Mouse (Mus musculus) neural tube, embryonic 11.5 days (tissue): Measurements from ENCODE around the gene Rfx8. TPM values are rescaled to one million over a fixed set of nuclear protein-coding genes. Genes with fewer than 3 reads are reported as not detected.
"Not testable (repeated sequence)": the region's sequence is repeated elsewhere in the genome, so short reads cannot be mapped to it uniquely, and the experiment has no call there.

Source experiments
- ATAC-seq: fragments of 200-750 bp; cut with Nextera tagmentation; 2 replicates; pipeline ENCODE4 v1.8.0; 2017; ENCODE audit warnings: moderate number of reproducible peaks, mild to moderate bottlenecking, moderate TSS enrichment, moderate library complexity; ENCODE audit not compliant: insufficient read depth, low FRiP score, low TSS enrichment
- DNase-seq: peaks from one replicate; pipeline ENCODE4 v3.0.0-alpha.2; 2015; ENCODE audit warnings: low spot score
- H3K27ac ChIP-seq: fragments of 300-500 bp; sonication (generic); 2 replicates; pipeline ENCODE4 v1.5.1; 2014; ENCODE audit warnings: low read depth, mild to moderate bottlenecking, low read length
- H3K27me3 ChIP-seq: fragments of 300-500 bp; sonication (generic); 2 replicates; pipeline ENCODE4 v1.6.1; 2014; ENCODE audit warnings: mild to moderate bottlenecking, low read length, mixed read lengths; ENCODE audit not compliant: control insufficient read depth, insufficient read depth
- H3K36me3 ChIP-seq: fragments of 300-500 bp; sonication (generic); 2 replicates; pipeline ENCODE4 v1.6.1; 2014; ENCODE audit warnings: mild to moderate bottlenecking, low read length, moderate library complexity, mixed read lengths; ENCODE audit not compliant: control insufficient read depth, insufficient read depth
- H3K4me1 ChIP-seq: fragments of 300-500 bp; sonication (generic); 2 replicates; pipeline ENCODE4 v1.6.1; 2014; ENCODE audit warnings: low read length, mixed read lengths; ENCODE audit not compliant: control insufficient read depth, insufficient read depth
- H3K4me2 ChIP-seq: fragments of 300-500 bp; sonication (generic); 2 replicates; pipeline ENCODE4 v1.6.1; 2014; ENCODE audit warnings: low read depth, mild to moderate bottlenecking, moderate library complexity
- H3K4me3 ChIP-seq: fragments of 300-500 bp; sonication (generic); 2 replicates; pipeline ENCODE4 v1.5.1; 2014; ENCODE audit warnings: low read depth, low read length
- H3K9ac ChIP-seq: fragments of 300-500 bp; sonication (generic); 2 replicates; pipeline ENCODE4 v1.6.1; 2014; ENCODE audit warnings: mild to moderate bottlenecking, low read length
- H3K9me3 ChIP-seq: fragments of 300-500 bp; sonication (generic); 2 replicates; pipeline ENCODE4 v1.6.1; 2016; ENCODE audit warnings: low read length; ENCODE audit not compliant: control insufficient read depth
- WGBS: fragments of 180-500 bp; shearing (Covaris S2); extraction: QIAGEN DNeasy Blood & Tissue Kit; methylation state at CpG from one replicate; pipeline ENCODE4 v1.1.7; 2014; 5-methylcytosine and 5-hydroxymethylcytosine counted together
- polyA plus RNA-seq: library from polyadenylated mRNA; unstranded; fragments of >200 nt; fragmentation: Nextera tagmentation; extraction: Ambion mirVana; gene quantifications from 2 replicates; pipeline ENCODE4 v1.2.1, GENCODE M21; 2014

The Rfx8 gene
- polyA plus RNA-seq, 1 experiment from 2014 or later = 0.15 TPM

GRCm38 (mm10) chr1:39654901-39655300 lies 65.9 kb downstream of the Rfx8 start:
- H3K36me3 ChIP-seq, H3K9me3 ChIP-seq, H3K27ac ChIP-seq, ATAC-seq, H3K9ac ChIP-seq, H3K4me2 ChIP-seq, H3K4me1 ChIP-seq, H3K4me3 ChIP-seq, DNase-seq, H3K27me3 ChIP-seq: not testable (repeated sequence)
- WGBS = 93% methylated on average over 18 of the region's 18 CpGs

GRCm38 (mm10) chr1:39653028-39653427 lies 67.8 kb downstream of the Rfx8 start:
- no peaks in the 10 kb centered on the region for H3K36me3 ChIP-seq
- WGBS = 85% methylated on average over 4 of the region's 4 CpGs
- no peak overlapping the region for H3K27ac ChIP-seq
- no peak for DNase-seq
- no peak overlapping the region for H3K9ac ChIP-seq
- ATAC-seq = no peak
- H3K4me2 ChIP-seq = no peak overlapping the region
- peaks cover 13% of the 10 kb centered on the region for H3K27me3 ChIP-seq
- H3K4me3 ChIP-seq = no peak overlapping the region
- H3K4me1 ChIP-seq = 0 out of 2 replicates have a peak, but pooled peaks cover 8% of the 10 kb centered on the region
- H3K9me3 ChIP-seq = no peaks in the 10 kb centered on the region

GRCm38 (mm10) chr1:39651241-39651548 lies 69.6 kb downstream of the Rfx8 start, which contains the start of gene Creg2:
Creg2 (minus strand) TSS chr1:39651474.
- peaks cover 13% of the 10 kb centered on the region for H3K27me3 ChIP-seq
- no peak for DNase-seq

DNA sequence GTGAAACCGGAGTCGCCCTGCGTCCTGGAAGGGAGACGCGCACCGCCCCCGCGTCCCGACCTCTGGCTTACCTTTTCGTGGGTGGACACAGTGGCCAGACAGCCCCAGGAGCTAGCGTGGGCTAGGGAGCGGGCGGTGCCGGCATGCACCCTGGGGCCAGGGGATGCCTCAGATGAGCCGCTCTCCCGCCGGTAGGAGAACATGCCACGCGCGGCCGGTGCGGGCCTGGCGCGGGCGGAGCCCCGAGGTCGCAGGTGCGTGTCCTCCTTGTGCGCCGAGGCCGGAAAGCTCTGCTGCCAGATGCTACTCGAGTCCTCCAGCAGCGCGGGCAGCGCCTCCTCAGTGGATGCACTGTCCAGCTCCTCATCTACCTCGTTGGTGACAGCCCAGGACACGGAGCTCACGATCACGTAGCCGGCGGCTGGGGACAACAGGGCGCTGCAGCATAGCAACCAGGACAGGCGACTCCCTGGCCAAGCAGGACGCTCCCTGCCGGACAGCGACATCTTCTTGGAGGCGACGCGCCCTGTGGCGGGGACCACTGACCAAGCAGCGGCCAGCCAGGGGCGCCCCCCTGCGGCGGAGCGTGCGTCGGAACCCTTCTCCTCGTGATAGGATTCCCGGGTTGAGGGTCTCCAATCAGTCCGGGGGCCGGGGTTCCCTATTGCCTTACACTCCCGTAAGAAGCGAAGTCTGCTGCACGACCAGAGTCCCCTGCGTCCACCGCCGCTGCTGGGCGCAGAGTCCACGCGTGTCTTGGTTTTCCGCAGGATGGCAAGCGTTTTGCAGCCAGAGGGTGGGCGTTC lies 70.2 kb downstream of the Rfx8 start:
- WGBS = 1% methylated on average over 72 of the region's 73 CpGs
- Histone ChIP-seq H3K4me1 (peaks cover 8% of the 10 kb centered on the region; the same call in 1 of the 2 replicates), H3K4me2 (peak overlapping the region; percentile 98), H3K36me3 (no peaks in the 10 kb centered on the region), H3K9ac (peak overlapping the region; percentile 61), H3K27ac (no peak overlapping the region), H3K4me3 (peak overlapping the region; percentile 61), H3K9me3 (no peaks in the 10 kb centered on the region), H3K27me3 (peaks cover 13% of the 10 kb centered on the region)
- ATAC-seq (peak; percentile 87), DNase-seq (peak; percentile 84)

More at GRCm38 (mm10) chr1:39651241-39651548, 69.6 kb downstream of the Rfx8 start, which contains the start of gene Creg2:
- 0 out of 2 replicates have a peak, but pooled peaks have one; percentile 9 for ATAC-seq
- Histone ChIP-seq H3K36me3 (no peaks in the 10 kb centered on the region), H3K9me3 (no peaks in the 10 kb centered on the region), H3K4me3 (peak within 1 kb of the TSS; percentile 61), H3K4me2 (peak within 1 kb of the TSS; percentile 98), H3K9ac (peak within 1 kb of the TSS; percentile 61), H3K4me1 (peaks cover 8% of the 10 kb centered on the region; the same call in 1 of the 2 replicates), H3K27ac (no peak within 1 kb of the TSS)
- WGBS = 38% methylated on average over 9 of the region's 9 CpGs

DNA sequence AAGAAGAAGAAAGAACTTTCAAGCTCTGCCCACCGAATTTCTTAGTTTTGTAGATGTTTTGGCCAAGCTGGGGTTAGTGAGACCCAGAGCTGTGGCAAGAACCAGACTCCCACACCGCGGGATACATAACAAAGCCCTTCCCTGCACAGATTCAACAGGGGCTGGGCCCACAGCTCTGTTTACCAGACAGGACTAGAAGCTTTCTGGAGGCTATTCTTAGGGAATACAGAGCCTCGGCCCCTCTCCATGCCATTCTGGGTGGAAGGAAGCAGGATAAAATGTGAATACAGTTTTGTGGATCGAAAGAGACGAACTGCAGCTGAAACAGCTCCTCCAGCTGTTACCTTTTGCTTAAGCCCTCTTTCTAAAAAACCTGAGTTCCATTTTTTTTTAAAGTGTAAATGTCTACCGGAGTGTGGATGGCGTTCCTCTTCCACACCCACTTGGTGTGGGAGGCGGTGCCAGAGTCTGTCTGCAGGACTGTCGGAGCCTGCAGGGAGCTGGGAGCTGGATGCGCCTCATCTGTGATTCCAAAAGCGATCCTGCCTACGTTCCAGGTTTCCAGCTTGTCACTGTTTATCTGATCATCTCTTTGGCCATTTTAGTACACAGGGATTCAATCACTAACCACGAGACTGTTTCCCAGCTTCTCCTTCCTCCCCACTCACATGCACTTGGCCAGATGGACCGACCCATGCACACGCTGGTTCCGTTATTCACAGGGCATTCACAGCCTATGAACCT lies 70.9 kb downstream of the Rfx8 start:
- ATAC-seq = peak; percentile 16; the same call in 1 of the 2 replicates
- WGBS = 19% methylated on average over 17 of the region's 17 CpGs

DNA sequence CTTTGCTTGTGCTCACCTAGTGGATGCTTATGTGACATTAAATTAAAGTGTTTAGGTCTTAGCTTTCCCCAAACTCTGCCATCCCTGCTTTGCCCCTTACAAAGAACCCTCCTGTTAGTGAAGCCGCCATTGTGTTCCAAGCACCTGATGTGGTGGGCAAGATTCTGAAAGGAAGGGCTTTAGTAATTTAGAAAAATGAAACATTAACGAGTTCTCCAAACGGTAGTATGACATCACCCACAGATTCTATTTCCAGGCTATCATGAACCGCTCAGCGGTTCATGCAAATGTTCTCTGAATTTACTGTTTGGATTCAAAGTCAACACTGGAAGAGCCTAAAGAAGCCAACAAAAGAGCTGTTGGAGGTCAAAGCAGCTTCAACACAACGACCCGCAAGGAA lies 72.2 kb downstream of the Rfx8 start:
- Histone ChIP-seq H3K9ac (no peak overlapping the region), H3K4me1 (peaks cover 8% of the 10 kb centered on the region; the same call in 1 of the 2 replicates), H3K9me3 (no peaks in the 10 kb centered on the region), H3K4me3 (no peak overlapping the region), H3K4me2 (no peak overlapping the region), H3K36me3 (no peaks in the 10 kb centered on the region), H3K27ac (no peak overlapping the region), H3K27me3 (peaks cover 13% of the 10 kb centered on the region)
- no peak for ATAC-seq
- DNase-seq = no peak
- 87% methylated on average over 7 of the region's 7 CpGs for WGBS

More for the DNA sequence above, 70.9 kb downstream of the Rfx8 start:
- Histone ChIP-seq H3K27me3 (peaks cover 13% of the 10 kb centered on the region), H3K9me3 (no peaks in the 10 kb centered on the region), H3K27ac (no peak overlapping the region), H3K36me3 (no peaks in the 10 kb centered on the region), H3K9ac (peak overlapping the region; percentile 61), H3K4me2 (peak overlapping the region; percentile 98), H3K4me1 (peaks cover 8% of the 10 kb centered on the region; the same call in 1 of the 2 replicates), H3K4me3 (peak overlapping the region; percentile 61)
- no peak for DNase-seq

GRCm38 (mm10) chr1:39645905-39646759 lies 74.7 kb downstream of the Rfx8 start:
- no peak overlapping the region for H3K27ac ChIP-seq
- no peak overlapping the region for H3K4me3 ChIP-seq
- H3K27me3 ChIP-seq = peaks cover 13% of the 10 kb centered on the region
- H3K9ac ChIP-seq = no peak overlapping the region
- ATAC-seq (no peak), DNase-seq (no peak)
- H3K9me3 ChIP-seq = no peaks in the 10 kb centered on the region
- 45% methylated on average over 8 of the region's 8 CpGs for WGBS
- no peak overlapping the region for H3K4me2 ChIP-seq
- peaks cover 7% of the 10 kb centered on the region; the same call in 1 of the 2 replicates for H3K4me1 ChIP-seq
- no peaks in the 10 kb centered on the region for H3K36me3 ChIP-seq

GRCm38 (mm10) chr1:39644333-39644732 lies 76.5 kb downstream of the Rfx8 start:
- H3K9ac ChIP-seq = no peak overlapping the region
- no peaks in the 10 kb centered on the region for H3K9me3 ChIP-seq
- H3K27ac ChIP-seq = no peak overlapping the region
- H3K36me3 ChIP-seq = no peaks in the 10 kb centered on the region
- 0 out of 2 replicates have a peak, but pooled peaks cover 3% of the 10 kb centered on the region for H3K27me3 ChIP-seq
- H3K4me1 ChIP-seq = no peaks in the 10 kb centered on the region; the same call in 1 of the 2 replicates
- WGBS = 85% methylated on average over 1 of the region's 1 CpGs
- no peak for ATAC-seq
- no peak overlapping the region for H3K4me3 ChIP-seq
- no peak for DNase-seq
- H3K4me2 ChIP-seq = no peak overlapping the region
